In the genomic region with DNA sequence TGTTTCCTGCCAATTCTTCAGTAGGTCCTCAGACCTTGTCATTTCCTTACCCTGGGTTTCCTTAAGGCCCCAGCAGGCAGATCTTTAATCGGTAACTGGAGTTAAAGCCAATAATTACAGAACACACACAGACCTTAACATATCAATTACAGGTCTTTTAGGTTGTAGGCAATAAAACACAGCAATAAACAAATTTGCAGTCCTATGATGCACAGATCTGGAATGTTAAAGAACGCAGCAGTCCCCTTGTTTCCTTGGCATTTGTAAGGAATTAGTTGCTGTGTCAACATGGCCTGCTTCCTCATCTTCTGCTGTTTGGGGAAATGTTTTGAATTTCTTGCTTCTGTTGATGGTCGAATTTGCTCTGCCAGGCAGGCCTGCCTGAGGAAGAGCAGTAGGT, we compare ENCODE assay signal across 32 mouse cellular contexts. TPM values are rescaled to one million over a fixed set of nuclear protein-coding genes. Genes with fewer than 3 reads are reported as not detected.
DNase-seq lines count a peak whose midpoint lies in the region; ATAC-seq lines count a peak whose summit lies in the region.
"Had no signal": no experiment of that assay in that cellular context is flagged by ENCODE, and none has a peak within 500 bp of the region (broad histone marks: within the 10 kb centered on the region; RNA-seq: fewer than 3 reads in every experiment).

No protein-coding gene starts in this region.

- H3K4me3 ChIP-seq in embryonic facial prominence, embryonic 11.5 days (ENCODE audit: low read depth, low read length): no peak overlapping the region
- H3K4me3 ChIP-seq in embryonic facial prominence, embryonic 10.5 days: no peak overlapping the region
- H3K4me3 ChIP-seq in embryonic facial prominence, embryonic 13.5 days: no peak overlapping the region
- H3K4me3 ChIP-seq in limb, embryonic 10.5 days: no peak overlapping the region
- H3K4me3 ChIP-seq in forebrain, embryonic 10.5 days: no peak overlapping the region
- H3K4me3 ChIP-seq: heart, embryonic 15.5 days; hindbrain, embryonic 13.5 days; left cerebral cortex, adult 2 months; midbrain, embryonic 10.5 days; midbrain, embryonic 15.5 days; neural tube, embryonic 12.5 days had no signal

- ATAC-seq in embryonic facial prominence, embryonic 11.5 days (replicated peaks; ENCODE audit: insufficient number of reproducible peaks, low FRiP score, low TSS enrichment, low read depth): no peak
- no peak for ATAC-seq in embryonic facial prominence, embryonic 13.5 days (ENCODE audit: insufficient number of reproducible peaks, insufficient read depth, low FRiP score, low TSS enrichment, low read depth)
- ATAC-seq: activated CD4-positive, CD25-positive, alpha-beta regulatory T cell, adult 4 months; forebrain, embryonic 16.5 days; intestine, embryonic 16.5 days; midbrain, embryonic 15.5 days had no signal

- peak; percentile 8 for DNase-seq in embryonic facial prominence, embryonic 11.5 days (ENCODE audit: low spot score)
- DNase-seq in embryonic facial prominence, embryonic 10.5 days (ENCODE audit: low spot score): no peak
- peak; percentile 36 for DNase-seq in 3T3-L1 (ENCODE audit: low read depth, low spot score)
- no peak for DNase-seq in limb, embryonic 10.5 days (ENCODE audit: low spot score)
- no peak for DNase-seq in urinary bladder, adult 18-20 months (ENCODE audit: low spot score in 2 of 2)
- DNase-seq in forebrain, embryonic 10.5 days (ENCODE audit: extremely low spot score, low spot score): no peak
- DNase-seq: adrenal gland, adult 2 months; cerebellum, adult 9-10 months; cerebellum, postnatal 36 days; embryo, embryonic 11 days; heart, postnatal 36 days; kidney, adult 8-10 months; kidney, postnatal 10 days; liver; lung, adult 2 months; lung, postnatal 14 days; right cerebral cortex, adult 18-20 months; right cerebral cortex, postnatal 4 days; thymus, adult 18-20 months; thymus, postnatal 36 days had no signal

- no peak overlapping the region for H3K9ac ChIP-seq in embryonic facial prominence, embryonic 11.5 days (replicated peaks; ENCODE audit: low read length)
- H3K9ac ChIP-seq in embryonic facial prominence, embryonic 13.5 days: no peak overlapping the region
- H3K9ac ChIP-seq: heart, embryonic 15.5 days; hindbrain, embryonic 13.5 days; liver, embryonic 14.5 days; midbrain, embryonic 15.5 days; neural tube, embryonic 12.5 days had no signal

- no peaks in the 10 kb centered on the region for H3K36me3 ChIP-seq in embryonic facial prominence, embryonic 11.5 days (replicated peaks; ENCODE audit: control insufficient read depth, insufficient read depth, low read depth, low read length)
- no peaks in the 10 kb centered on the region for H3K36me3 ChIP-seq in embryonic facial prominence, embryonic 10.5 days (replicated peaks)
- H3K36me3 ChIP-seq in embryonic facial prominence, embryonic 13.5 days: no peaks in the 10 kb centered on the region
- H3K36me3 ChIP-seq in limb, embryonic 10.5 days: no peaks in the 10 kb centered on the region
- H3K36me3 ChIP-seq in forebrain, embryonic 10.5 days (replicated peaks): no peaks in the 10 kb centered on the region
- H3K36me3 ChIP-seq: heart, embryonic 15.5 days; hindbrain, embryonic 13.5 days; midbrain, embryonic 10.5 days; midbrain, embryonic 15.5 days; neural tube, embryonic 12.5 days had no signal

- no peaks in the 10 kb centered on the region for H3K9me3 ChIP-seq in embryonic facial prominence, embryonic 11.5 days (replicated peaks; ENCODE audit: control insufficient read depth, low read length)
- no peaks in the 10 kb centered on the region for H3K9me3 ChIP-seq in embryonic facial prominence, embryonic 10.5 days
- no peaks in the 10 kb centered on the region for H3K9me3 ChIP-seq in embryonic facial prominence, embryonic 13.5 days
- no peaks in the 10 kb centered on the region for H3K9me3 ChIP-seq in limb, embryonic 10.5 days (replicated peaks)
- H3K9me3 ChIP-seq in forebrain, embryonic 10.5 days: no peaks in the 10 kb centered on the region
- H3K9me3 ChIP-seq: heart, embryonic 15.5 days; hindbrain, embryonic 13.5 days; midbrain, embryonic 10.5 days; midbrain, embryonic 15.5 days; neural tube, embryonic 12.5 days had no signal

- no peak overlapping the region for H3K4me2 ChIP-seq in embryonic facial prominence, embryonic 11.5 days (ENCODE audit: low read depth, low read length)
- H3K4me2 ChIP-seq in embryonic facial prominence, embryonic 13.5 days: no peak overlapping the region
- H3K4me2 ChIP-seq: heart, embryonic 15.5 days; hindbrain, embryonic 13.5 days; midbrain, embryonic 15.5 days; neural tube, embryonic 12.5 days had no signal

- H3K27ac ChIP-seq in embryonic facial prominence, embryonic 11.5 days (replicated peaks; ENCODE audit: low read depth, low read length): no peak overlapping the region
- no peak overlapping the region for H3K27ac ChIP-seq in embryonic facial prominence, embryonic 10.5 days (replicated peaks)
- H3K27ac ChIP-seq in embryonic facial prominence, embryonic 13.5 days: peak overlapping the region; percentile 48; the same call in 1 of the 2 replicates
- H3K27ac ChIP-seq in limb, embryonic 10.5 days: peak overlapping the region; percentile 4; the same call in 1 of the 2 replicates
- H3K27ac ChIP-seq in forebrain, embryonic 10.5 days: no peak overlapping the region
- H3K27ac ChIP-seq: heart, embryonic 15.5 days; hindbrain, embryonic 13.5 days; left cerebral cortex, adult 2 months; liver, embryonic 14.5 days; midbrain, embryonic 10.5 days; midbrain, embryonic 15.5 days; neural tube, embryonic 12.5 days; stomach, postnatal 0 days had no signal

- H3K27me3 ChIP-seq in embryonic facial prominence, embryonic 11.5 days (ENCODE audit: control insufficient read depth, insufficient read depth, low read length): no peaks in the 10 kb centered on the region
- H3K27me3 ChIP-seq in embryonic facial prominence, embryonic 10.5 days (replicated peaks; ENCODE audit: low read depth, poor library complexity, severe bottlenecking): no peaks in the 10 kb centered on the region
- H3K27me3 ChIP-seq in embryonic facial prominence, embryonic 13.5 days: no peaks in the 10 kb centered on the region; the same call in 1 of the 2 replicates
- H3K27me3 ChIP-seq in limb, embryonic 10.5 days (ENCODE audit: low read depth, poor library complexity, severe bottlenecking): no peaks in the 10 kb centered on the region
- H3K27me3 ChIP-seq in forebrain, embryonic 10.5 days (ENCODE audit: poor library complexity, severe bottlenecking): no peaks in the 10 kb centered on the region
- H3K27me3 ChIP-seq: heart, embryonic 15.5 days; hindbrain, embryonic 13.5 days; midbrain, embryonic 15.5 days; neural tube, embryonic 12.5 days had no signal

- H3K4me1 ChIP-seq in embryonic facial prominence, embryonic 11.5 days (ENCODE audit: control insufficient read depth, insufficient read depth, low read length): no peaks in the 10 kb centered on the region
- H3K4me1 ChIP-seq in embryonic facial prominence, embryonic 10.5 days: peaks cover 7% of the 10 kb centered on the region; the same call in 1 of the 2 replicates
- peaks cover 7% of the 10 kb centered on the region; the same call in 1 of the 2 replicates for H3K4me1 ChIP-seq in embryonic facial prominence, embryonic 13.5 days
- H3K4me1 ChIP-seq in limb, embryonic 10.5 days: peaks cover 29% of the 10 kb centered on the region
- no peaks in the 10 kb centered on the region for H3K4me1 ChIP-seq in forebrain, embryonic 10.5 days
- H3K4me1 ChIP-seq: heart, embryonic 15.5 days; hindbrain, embryonic 13.5 days; midbrain, embryonic 15.5 days; neural tube, embryonic 12.5 days had no signal

- 37% methylated on average over 3 of the region's 3 CpGs for WGBS in embryonic facial prominence, embryonic 11.5 days
- WGBS in embryonic facial prominence, embryonic 10.5 days: 47% methylated on average over 3 of the region's 3 CpGs
- WGBS in embryonic facial prominence, embryonic 13.5 days: 19% methylated on average over 3 of the region's 3 CpGs
- 23% methylated on average over 3 of the region's 3 CpGs for WGBS in limb, embryonic 10.5 days
- WGBS in forebrain, embryonic 10.5 days: 66% methylated on average over 3 of the region's 3 CpGs

RNA-seq across cellular contexts. Expression of gene Eea1, which starts 21.7 kb away (rescaled TPM):
- 11.8 and 12.8 TPM in 2 replicates for polyA plus RNA-seq in embryonic facial prominence, embryonic 11.5 days (2014; fragmentation: Nextera tagmentation; extraction: Ambion mirVana)
- 9.0 and 10.2 TPM in 2 replicates for polyA plus RNA-seq in embryonic facial prominence, embryonic 10.5 days (2016; fragmentation: Nextera tagmentation; extraction: Ambion mirVana)
- 20.3 and 21.5 TPM in 2 replicates for polyA plus RNA-seq in embryonic facial prominence, embryonic 13.5 days (2015; fragmentation: Nextera tagmentation; extraction: Ambion mirVana)
- polyA plus RNA-seq in limb, embryonic 10.5 days (2016; fragmentation: Nextera tagmentation; extraction: Ambion mirVana): 5.1 and 6.1 TPM in 2 replicates
- polyA plus RNA-seq in forebrain, embryonic 10.5 days (2016; fragmentation: Nextera tagmentation; extraction: Ambion mirVana): 8.6 and 9.4 TPM in 2 replicates

Comparison
In these comparisons a context has a peak if more than half of its experiments do, and no peak if none do; other contexts are left out.
1. DNase-seq: peak in embryonic facial prominence, embryonic 11.5 days (single experiment) and 3T3-L1 (single experiment); none in embryonic facial prominence, embryonic 10.5 days (single experiment), limb, embryonic 10.5 days (single experiment), urinary bladder, adult 18-20 months (0 of 2) and forebrain, embryonic 10.5 days (single experiment).
2. H3K27ac ChIP-seq: peak in embryonic facial prominence, embryonic 13.5 days (single experiment) and limb, embryonic 10.5 days (single experiment); none in embryonic facial prominence, embryonic 11.5 days (single experiment), embryonic facial prominence, embryonic 10.5 days (single experiment) and forebrain, embryonic 10.5 days (single experiment).